Mouse (Mus musculus) CD4-positive naive resting alpha-beta T cell, adult 57 days (primary cell): ENCODE measurements around the gene Calhm1. TPM values are rescaled to one million over a fixed set of nuclear protein-coding genes. Genes with fewer than 3 reads are reported as not detected.

ENCODE experiments used
- total RNA-seq: library from RNA; stranded (reverse); gene quantifications from one replicate; pipeline ENCODE4 v1.2.4, GENCODE M21; 2023

Gene Calhm1
- total RNA-seq: not detected

DNA sequence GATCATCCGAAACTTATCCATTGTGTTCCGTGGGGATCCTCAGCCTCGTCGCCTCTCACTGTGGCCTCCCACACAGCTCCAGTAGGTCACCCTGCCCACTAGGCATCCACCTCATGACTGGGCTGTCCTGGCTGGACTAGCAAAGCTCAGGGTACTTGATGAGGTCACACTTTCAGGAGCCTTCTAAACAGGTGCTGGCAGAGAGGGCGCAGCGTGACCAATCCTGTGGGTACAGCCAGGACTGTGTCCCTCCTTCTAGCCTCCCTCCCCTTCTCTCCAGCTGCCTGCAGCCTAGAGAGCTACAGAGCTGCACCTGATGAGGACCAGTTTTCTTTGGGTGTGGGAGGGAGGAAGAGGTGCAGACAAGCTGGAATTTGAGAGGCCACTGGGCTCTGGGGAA, at the start of gene Calhm1:
Gene Calhm1 (minus strand): TSS at position 101 of the 400 bp plus-strand sequence.

DNA sequence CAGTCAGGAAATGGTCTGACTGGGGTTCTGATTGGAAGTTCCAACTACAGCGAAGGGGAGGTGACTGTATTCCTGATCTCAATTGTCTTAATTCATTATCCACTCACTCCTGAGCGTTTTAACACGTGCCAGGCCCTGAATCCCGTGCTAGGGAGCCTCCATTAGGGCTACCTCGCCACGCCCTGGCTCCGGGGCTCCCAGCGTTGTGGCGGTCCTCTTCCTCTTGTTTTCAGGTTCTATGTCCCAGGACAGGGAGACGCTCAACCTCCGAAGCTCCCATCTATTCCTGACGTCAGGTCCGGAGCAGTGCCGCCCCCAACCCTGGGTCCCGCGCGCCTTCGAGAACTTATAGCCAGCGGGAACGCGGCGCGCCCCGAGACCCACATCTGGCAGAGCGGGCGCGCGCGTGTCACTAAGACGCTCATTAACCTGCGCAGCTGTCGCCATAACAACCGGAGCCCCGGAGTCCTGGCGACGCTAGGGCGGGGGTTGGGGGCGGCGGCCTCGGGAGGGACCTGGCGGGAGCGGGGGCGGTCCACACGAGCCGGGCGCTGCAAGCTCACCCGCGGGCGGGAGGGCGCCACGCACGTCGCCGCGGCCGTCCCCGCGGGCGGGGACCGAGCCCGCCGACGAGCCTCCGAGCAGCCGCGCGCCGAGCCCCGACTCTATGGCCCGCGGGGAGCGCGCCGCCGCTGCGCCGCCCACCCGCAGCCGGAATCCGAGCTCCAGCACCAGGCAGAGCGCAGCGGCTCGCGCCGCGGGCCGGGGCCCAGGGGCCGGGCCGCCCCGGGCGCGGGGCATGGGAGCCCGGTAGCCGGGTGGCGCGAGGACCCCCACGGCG, 34.6 kb upstream of the Calhm1 start, which contains the start of gene Neurl1a:
Gene Neurl1a (plus strand): TSS at position 390 of the 841 bp plus-strand sequence.

DNA sequence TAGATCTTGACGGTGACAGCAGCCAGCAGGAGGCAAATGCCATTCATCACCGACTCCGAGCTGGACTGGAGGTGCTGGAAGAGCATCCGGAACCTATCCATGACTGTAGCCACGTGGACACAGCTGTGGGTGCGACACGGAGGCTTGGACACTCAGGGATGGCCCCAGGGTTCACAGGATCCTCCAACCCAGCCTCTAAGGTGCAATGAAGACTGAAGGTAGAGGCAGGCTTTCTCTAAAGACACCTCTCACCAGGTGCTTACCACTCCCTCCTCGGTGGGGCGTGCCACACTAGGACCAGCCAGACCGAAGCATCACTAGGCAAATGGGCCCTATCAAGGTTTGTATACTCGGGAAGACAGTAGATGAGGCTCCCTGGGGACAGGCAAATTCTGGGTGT, 13.6 kb upstream of the Calhm1 start, which contains the start of gene Calhm3:
Gene Calhm3 (minus strand): TSS at position 101 of the 400 bp plus-strand sequence.

DNA sequence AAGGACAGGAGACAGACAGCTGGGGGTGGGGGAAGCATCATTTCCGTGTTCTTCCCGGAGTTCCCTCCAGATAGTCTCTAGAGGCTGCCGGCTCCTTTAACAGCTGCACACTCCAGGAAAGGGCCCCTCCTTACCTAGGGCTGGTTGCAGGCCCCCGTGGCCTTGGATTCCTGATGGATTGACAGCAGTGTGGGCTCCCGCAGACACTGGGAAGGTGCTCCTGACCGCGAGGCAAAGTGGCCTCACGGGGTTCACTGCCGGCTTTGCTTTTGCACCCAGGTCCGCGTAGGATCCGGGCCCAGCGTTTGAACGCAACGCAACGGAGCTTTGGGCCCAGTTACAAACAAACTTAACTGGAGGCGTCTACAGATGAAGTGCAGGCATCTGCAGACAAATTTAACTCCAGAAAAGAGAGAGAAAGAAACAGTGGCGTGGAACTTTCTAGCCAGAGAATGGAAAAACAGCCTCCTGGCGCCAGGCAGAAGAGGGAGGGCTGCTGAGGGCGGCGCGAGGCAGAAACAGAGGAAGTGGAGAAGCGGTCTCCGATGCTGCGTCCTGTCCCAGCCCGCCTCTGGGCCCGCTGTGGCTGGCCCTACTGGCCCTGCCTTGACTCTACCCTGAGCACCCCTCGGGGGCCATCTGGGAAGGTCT, 6.2 kb downstream of the Calhm1 start, which contains the start of gene Calhm2:
Gene Calhm2 (minus strand): TSS at position 524 of the 651 bp plus-strand sequence.

Other genes starting within 250 kb of the Calhm1 start
- gene Ina, start 129.6 kb downstream of the Calhm1 start, total RNA-seq: not detected
- 77.8 TPM for gene Nt5c2, start 129.1 kb downstream of the Calhm1 start, total RNA-seq
- gene Pcgf6, start 93.3 kb downstream of the Calhm1 start, total RNA-seq: 18.9 TPM
- gene Taf5, start 76.5 kb downstream of the Calhm1 start, total RNA-seq: 12.2 TPM
- gene Usmg5, start 53.6 kb downstream of the Calhm1 start, total RNA-seq: 160 TPM
- gene Pdcd11, start 53.5 kb downstream of the Calhm1 start, total RNA-seq: 40.5 TPM
- 7.0 TPM for gene Calhm2, start 6.0 kb downstream of the Calhm1 start, total RNA-seq
- gene Calhm3, start 13.5 kb upstream of the Calhm1 start, total RNA-seq: not detected
- not detected for gene Neurl1a, start 34.6 kb upstream of the Calhm1 start, total RNA-seq